Mouse (Mus musculus) CD4-positive naive resting alpha-beta T cell, adult 57 days (primary cell): ENCODE data around the gene AL607142.1. TPM values are rescaled to one million over a fixed set of nuclear protein-coding genes. Genes with fewer than 3 reads are reported as not detected.

ENCODE experiments used
- total RNA-seq: library from RNA; stranded (reverse); gene quantifications from one replicate; pipeline ENCODE4 v1.2.4, GENCODE M21; 2023

Gene AL607142.1
- total RNA-seq = not detected

GRCm38 (mm10) chr4:120064696-120065095 is at the start of gene AL607142.1:
TSS of gene AL607142.1 (plus strand) at chr4:120064996.

Other genes starting within 250 kb of the AL607142.1 start
- gene Edn2, start 96.2 kb downstream of the AL607142.1 start, total RNA-seq = not detected
- gene Foxo6, start 222.4 kb downstream of the AL607142.1 start, total RNA-seq = 0.30 TPM